Mouse (Mus musculus) gastrocnemius, postnatal 14 days (tissue): ENCODE data around the gene Gfra4. TPM values are rescaled to one million over a fixed set of nuclear protein-coding genes. Genes with fewer than 3 reads are reported as not detected.
"Not testable (repeated sequence)": the region's sequence is repeated elsewhere in the genome, so short reads cannot be mapped to it uniquely, and the experiment has no call there.

ENCODE experiments used
- DNase-seq: peaks from one replicate; pipeline ENCODE4 v3.0.0; 2021; ENCODE audit warnings: mixed read lengths
- intact Hi-C: fragments of 180-260 bp; cut with DNase I; formaldehyde crosslinking; loops from one replicate; pipeline ENCODE4 v1.15.1; 2025; ENCODE audit warnings: low total_unique reads
- total RNA-seq, 2 experiments: library from RNA; stranded (reverse); gene quantifications; 2 replicates each; pipeline ENCODE4 v1.2.3; 2021

Gene Gfra4
- total RNA-seq, 2 experiments from 2014 or later: 3.8 to 5.1 TPM

DNA sequence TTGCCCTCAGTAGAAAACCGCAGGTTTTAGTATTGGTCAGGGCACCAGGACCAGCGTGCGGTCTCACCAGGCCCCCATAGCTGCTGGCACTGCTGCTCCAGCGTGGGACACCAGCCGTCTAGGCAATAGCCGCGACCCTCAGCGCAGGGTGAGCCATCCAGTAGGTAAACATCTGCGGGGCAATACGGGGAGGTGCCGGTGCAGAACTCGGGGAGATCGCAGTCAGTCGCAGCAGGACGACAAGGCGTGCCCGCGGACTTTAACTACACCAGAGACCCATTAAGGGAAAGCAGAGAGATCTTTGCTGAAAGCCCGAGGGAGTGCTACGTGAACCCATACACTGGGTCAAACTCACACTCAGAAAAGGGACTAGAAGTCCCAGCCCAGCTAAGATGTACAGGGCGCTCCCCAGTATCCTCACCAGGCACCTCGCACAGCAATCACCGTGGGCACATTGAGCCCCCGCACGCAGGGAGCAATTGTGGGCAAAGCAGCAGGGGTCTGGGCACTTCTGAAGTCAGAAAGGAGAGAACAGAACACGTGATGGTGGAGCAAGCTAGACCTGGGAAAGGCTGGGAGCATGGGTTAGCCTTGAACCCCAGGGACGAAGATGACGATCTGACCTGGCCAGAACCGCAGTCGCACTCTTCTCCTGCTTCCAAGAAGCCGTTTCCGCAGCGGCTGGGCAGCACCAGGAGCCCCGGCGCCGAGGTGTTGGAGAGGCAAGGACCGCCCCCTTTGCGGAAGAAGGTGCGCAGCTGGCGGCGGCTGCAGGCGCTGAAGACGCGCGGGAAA lies 11.2 kb upstream of the Gfra4 start:
- intact Hi-C loops: no loop called here
- DNase-seq: no peak

DNA sequence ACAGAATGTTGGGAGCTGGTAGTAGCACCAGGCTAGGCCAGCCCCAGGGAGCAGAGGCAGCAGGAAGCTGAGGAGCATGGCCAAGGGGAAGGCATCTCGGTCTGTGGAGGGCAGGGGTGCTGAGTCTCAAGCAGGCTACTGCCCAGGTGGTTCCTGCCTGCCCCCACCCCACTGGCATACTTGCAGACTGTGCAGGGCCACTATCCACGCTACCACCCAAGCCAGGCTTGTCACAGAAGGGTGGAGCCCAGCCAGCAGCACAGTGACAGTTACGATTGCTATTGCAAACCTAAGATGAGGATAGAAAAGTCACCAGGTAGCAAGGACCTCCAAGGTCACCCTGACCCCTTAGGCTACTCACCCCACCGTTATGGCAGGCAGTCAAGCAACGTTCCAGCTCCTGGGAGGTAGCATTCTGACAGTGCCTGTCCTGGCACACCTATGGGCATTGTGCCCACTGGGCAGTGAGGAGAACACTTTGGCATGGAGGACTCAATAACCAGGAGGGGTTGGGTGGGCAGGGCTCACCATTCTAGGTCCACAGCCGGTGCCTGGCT lies 10.1 kb upstream of the Gfra4 start:
- intact Hi-C loops: no loop called here
- DNase-seq: no peak

DNA sequence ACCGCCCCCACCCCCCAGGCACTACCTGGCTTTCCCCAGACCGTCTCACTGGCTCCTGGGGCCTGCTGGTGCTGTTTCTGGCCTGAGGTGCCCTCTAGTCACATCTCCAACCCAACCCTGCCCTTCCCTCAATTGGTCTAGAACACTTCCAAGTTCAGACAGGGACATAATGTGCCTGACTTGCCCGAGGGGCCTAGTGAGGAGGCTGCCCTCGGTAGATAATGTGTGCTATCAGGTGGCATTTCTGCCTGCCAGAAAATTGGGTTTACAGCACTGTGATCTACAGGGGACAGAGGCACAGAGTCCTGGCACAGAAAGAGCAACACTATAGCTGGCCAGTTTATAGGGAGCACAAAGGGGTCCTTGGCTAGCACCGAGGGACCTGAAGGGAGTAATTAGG lies 9.2 kb upstream of the Gfra4 start:
- intact Hi-C loops: no loop called here
- DNase-seq: no peak

DNA sequence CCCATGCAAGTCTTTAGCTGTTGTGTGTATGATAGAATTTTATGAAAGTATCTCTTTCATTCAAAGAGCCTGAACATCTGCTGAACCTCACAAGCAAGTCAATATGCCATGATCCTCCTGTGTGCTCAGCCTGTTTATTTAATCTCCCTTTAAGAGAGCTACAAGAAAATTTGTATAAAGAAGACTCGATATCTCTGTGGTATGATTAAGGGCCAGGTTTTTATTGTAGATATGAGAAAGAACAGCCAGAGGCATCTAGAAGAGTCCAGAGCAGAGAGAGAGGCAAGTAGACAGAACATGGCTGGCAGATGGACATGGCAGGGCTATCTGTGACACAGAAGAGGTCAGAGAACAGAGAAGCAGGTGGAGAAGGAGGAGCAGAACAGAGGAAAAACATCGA lies 3.1 kb upstream of the Gfra4 start:
- intact Hi-C loops: no loop called here
- DNase-seq: no peak

DNA sequence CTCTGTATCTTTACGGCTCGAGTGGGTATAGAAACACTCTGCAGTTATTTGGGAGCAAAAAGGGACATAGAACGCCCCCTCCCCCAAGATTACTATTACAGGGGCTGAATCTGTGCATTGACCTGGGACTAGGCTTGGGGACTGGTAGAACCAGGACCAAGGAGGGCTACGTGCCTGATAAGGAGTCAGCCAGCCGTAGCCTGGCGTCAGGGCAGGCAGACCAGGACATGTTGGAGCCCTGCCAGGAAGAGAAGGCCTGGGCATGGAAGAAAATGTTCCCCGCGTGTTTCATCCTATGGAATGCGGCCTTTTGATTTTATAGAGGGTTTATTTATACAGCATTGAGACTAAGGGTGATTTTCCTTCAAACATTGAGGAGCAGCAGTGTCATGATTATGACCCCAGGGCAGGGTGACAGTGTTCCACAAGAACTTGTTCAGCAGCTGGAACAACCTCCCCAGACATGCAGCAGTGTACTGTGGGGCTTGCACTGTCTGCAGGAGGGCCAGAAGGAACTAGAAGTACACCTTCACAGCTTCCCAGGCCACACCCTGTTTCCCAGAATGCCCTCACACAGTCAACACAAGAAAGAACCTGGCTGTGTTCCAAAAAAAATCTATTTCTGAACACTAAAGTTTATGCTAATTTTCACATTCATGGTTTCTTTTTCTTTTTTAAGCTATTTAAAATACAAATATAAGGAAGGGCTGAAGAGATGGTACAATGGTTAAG lies 2.3 kb upstream of the Gfra4 start:
- intact Hi-C loops: no loop called here
- DNase-seq: no peak

DNA sequence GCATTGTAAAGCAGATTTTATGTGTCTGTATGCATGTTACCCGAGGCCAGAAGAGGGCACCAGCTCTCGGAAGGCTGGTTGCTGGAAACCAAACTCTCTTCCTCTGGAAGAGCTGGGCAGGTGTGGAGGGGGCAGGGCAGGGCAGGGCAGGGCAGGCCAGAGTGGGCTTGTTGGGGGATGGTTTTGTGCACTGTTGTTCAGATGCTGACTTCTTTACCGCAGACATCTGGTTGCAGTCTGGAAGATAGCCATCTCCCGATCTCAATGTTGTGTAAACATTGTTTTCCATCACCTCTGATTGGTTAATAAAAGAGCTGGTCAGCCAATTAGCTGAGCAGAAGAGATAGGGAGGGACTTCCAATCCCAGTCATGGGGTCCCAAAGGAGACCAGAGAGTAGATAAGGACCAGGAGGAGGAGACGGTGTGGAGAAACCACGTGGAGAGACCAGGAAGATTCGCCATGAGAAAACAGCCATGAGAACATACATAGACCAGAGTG lies 1.5 kb upstream of the Gfra4 start:
- DNase-seq: no peak
- intact Hi-C loops: no loop called here

DNA sequence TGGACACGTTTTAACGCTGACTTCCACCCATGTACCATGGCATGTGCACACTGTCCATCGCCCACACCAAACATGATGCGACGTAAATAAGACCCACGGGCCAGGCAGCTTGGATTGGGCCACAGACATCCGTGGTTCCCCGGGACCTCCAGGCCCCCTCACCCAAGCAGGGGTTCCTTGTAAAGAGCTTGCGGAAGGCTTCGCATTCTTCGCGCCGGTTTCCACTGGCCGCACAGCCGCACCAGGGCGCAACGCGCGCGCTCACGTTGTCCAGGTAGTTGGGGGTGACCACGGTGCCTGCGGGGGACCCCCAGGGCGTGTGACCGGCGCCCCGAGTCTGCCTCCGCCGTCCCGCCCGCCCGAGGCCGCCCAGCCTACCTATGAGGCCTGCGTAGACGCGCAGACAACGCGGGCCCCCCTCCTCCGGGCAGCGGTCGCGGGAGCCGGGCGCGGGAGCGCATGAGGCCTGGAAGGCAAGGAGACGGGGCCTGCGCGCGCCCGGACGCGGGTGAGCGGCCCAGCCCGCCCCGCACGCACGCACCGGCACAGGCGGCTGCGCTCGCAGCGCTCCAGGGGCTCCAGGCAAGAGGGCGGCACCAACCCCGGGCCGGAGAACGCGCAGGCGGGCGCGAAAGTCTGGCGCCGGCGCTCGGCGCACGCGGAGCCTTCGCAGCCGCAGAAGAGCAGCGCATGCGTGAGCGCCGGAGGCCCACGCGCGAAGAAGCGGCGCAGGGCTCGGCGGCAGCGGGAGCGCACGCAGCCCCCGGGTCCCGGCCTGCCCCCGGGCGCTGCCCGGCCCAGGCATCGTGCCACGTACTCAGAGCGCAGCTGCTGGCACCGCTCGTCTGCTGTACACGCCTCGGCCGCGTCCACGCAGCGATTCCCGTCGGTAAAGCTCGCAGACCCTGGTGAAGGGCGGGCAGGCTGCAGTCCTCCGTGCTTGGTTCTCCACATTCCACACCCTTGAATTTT lies 1.7 kb downstream of the Gfra4 start:
- intact Hi-C loops: no loop called here
- no peak for DNase-seq

DNA sequence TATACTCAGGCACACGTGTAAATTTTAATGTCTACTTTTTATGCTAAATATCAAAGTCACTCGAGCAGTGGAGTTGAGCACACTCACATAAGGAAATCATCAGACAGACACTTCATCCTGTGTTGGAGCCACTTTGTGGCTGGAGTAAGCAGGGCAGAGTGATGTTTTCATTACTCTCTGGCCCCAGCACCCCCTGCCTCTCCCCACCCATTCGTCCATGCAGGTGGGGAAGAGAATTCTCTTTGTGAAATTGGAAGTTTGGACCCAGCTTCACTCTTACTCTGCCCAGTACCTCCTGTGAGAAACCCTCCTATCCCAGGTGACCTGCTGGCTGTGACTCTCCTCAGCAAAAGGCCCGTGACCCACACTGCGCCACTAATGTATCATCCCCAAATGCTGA lies 4.2 kb downstream of the Gfra4 start:
- no peak for DNase-seq
- intact Hi-C loops: no loop called here

DNA sequence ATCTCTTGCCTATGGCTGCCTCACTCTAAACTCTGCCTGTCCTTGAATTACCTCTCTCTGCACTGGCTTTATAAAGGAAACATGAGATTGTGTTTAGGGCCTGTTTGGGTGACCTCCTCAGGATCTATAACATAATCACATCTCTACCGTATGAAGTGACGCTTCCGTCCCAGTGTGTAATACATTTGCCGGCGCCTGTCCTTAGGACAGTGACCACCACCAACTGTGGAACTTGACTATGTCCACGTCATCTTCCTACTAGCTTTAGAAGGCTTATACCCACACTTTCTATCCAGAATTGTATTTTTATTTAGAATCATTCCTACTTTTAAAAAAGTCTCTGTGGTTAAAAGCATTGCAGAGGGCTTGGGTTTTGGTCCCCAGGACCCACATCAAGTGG lies 4.7 kb downstream of the Gfra4 start:
- no peak for DNase-seq
- intact Hi-C loops: no loop called here

DNA sequence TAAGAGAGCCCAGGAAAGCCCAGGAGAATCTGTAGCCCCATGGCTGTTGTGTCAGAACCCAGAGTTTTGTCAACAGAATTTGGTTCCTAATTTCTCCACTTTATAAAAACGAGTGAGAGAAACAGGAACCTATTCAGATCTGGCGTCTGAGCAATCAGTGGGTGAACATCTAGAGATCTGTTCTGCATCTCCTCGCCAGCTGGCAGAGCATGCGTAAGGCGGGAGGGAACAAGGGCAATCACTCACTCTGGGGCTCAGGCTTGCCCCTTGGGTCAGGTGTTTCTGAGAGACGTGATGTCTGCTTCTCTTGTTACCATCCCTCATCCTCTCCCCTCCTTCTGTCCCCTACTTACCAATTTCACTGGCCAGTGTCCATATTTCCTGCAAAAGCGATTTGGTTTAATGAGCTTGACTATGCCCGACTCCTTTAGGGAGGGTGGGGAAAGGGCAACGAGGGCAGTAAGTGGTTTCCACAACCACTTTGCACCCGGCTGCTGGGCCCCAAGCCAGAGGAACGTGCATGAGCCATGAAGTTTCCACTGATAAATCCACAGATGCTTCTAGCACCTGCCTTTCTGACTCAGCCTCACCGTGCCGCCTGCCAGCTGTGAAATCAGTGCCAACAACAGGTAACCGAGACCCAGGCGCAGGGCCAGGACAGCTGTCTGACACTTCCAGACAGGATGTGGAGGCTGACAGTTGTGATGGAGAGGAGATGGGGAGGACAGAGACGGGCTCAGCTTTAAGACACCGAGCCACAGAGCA lies 5.5 kb downstream of the Gfra4 start:
- DNase-seq: peak; percentile 72
- intact Hi-C loops: no loop called here

DNA sequence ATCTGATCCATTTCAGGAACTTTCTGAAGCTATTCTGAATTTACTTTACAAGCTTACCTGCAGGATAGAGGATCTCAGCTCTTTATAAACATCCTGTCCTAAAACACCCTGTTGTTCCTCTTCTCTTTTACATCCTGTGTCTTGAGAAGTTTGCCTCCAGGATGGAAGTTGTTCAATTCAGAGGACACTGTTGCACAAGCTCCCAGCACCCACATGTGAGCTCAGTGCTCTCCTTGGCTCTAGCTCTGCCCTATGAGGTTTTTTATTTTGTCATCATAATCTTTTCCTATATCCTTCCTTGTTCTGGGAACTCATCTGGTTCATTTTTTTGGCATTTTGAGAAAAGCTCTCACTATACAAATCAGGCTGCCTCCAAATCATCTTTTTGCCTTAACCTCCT lies 6.1 kb downstream of the Gfra4 start:
- intact Hi-C loops: no loop called here
- no peak for DNase-seq

DNA sequence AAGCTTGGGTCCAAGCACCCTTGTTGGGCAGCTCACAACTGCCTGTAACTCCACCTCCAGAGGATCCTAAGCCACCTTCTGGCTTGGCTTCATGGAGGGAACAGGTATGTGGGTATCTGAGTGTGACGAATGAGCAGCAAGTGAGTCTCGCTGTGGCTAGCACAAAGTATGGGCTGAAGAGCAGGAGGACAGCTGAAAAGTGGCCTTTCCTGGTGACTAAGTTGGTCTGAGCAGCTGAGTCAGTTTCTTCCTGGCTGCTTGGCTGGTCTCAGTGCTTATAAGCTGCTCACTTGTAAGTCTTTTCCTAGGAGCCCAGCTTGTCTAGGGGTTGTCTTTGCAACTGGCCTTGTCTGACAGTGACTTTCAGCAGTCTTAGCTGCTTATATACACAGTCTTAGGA lies 6.5 kb downstream of the Gfra4 start:
- no peak for DNase-seq
- intact Hi-C loops: no loop called here

DNA sequence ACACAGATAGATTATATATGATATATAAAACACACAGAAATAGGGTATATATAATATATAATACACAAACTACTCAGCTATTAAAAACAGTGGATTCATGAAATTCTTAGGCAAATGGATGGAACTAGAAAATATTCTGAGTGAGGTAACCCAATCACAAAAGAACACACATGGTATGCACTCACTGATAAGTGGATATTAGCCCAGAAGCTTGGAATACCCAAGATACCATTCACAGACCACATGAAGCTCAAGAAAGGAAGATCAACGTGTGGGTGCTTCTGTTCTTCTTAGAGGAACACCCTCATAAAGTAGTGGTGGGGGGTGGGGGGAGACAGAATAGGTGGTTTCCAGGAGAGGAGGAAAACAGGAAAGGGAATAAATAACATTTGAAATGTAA lies 11.5 kb downstream of the Gfra4 start:
- intact Hi-C loops, DNase-seq: not testable (repeated sequence)

DNA sequence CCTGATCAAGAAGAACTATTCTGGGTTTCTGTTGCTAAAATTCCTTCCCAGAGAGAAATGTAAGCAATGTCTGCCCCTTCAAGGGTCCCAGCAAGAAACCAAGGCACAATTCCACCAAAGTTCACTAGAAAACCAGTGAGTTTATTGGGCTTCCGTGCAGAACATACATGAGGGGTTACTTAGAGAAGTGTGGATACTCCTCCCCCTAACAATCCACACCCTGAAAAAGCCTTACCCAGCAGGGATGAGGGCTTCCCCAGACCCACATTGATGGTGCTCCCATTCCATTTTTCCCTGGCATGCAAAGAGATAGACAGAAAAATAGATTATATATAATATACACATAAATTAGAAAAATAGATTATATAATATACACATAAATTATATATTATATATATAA lies 11.9 kb downstream of the Gfra4 start:
- no peak for DNase-seq
- intact Hi-C loops: no loop called here

DNA sequence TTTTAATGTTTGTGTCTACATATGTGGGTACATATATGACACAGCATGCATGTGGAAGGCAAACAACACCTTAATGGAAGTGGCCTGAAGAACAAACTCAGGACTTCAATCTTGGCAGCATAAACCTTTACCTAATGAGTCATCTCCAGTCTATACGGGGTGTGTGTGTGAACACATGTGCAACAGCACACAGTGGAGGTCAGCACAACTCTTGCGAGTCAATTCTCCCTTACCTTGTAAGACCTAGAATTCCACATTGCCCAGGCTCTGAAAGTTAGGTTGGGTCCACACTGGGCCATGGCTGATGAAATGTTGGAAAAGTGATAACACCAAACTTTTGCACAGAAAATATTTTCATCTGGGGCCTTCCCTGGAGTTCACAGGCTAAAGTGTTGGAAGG lies 12.3 kb downstream of the Gfra4 start:
- intact Hi-C loops: no loop called here
- DNase-seq: no peak

DNA sequence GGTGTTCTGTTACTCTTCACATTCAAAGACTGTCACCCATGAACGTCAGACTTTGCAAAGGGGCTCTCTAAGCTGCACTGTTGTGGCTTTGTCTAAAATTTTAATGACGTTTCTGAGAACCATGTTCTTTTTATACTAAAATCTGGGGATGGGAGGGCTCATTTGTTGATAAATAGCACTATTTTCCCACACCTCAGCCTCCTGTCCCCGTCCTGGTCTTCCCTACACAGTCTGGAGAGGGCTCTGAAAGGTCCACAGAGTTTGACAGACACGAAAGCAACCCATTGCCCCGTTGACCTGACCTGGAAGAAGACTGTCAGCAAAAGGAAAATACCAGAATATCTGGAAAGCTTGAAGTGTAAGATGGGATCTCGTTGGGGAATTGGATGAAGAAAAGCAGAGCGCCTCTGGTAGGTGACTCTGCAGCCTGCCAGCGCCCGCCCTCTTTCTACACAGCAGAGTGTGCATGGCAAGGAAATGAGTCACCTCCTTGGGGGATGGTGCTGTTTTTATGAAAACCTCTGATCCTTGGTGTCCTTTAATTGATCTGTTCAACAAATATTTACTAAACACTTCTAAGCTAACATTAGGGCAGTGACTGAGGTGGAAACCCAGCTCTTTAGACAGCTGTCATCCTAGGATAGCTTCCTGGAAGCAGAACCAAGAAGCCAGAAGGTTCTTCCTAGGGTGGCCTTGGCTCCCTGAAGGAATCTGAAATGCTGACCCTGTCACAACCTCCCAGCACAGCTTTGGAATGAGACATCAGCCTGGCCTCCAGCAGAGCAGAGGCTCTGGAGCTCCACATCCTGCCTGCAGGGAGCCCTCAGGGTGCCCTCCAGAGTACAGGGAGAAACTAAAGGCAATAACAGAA lies 13.6 kb downstream of the Gfra4 start:
- no peak for DNase-seq
- intact Hi-C loops: no loop called here

DNA sequence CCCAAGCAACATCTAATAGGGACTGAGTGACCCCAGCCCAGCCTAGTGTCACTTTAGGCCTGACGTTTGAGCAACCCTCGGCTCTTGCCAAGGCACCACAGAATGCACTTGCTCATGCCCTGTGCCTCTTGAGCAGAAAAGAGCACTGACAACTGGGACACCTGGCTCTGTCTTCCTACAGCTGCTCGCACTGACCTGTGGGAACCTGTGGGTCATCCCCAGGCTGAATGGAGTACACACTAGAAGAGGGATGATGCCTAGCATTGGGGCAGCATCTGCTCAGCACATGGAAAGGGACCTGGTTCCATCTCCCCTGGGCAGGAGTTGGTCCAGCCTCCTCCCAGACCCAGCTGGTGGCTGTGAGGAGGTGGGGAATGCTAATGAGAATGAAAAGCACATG lies 15.9 kb downstream of the Gfra4 start:
- intact Hi-C loops: no loop called here
- no peak for DNase-seq

DNA sequence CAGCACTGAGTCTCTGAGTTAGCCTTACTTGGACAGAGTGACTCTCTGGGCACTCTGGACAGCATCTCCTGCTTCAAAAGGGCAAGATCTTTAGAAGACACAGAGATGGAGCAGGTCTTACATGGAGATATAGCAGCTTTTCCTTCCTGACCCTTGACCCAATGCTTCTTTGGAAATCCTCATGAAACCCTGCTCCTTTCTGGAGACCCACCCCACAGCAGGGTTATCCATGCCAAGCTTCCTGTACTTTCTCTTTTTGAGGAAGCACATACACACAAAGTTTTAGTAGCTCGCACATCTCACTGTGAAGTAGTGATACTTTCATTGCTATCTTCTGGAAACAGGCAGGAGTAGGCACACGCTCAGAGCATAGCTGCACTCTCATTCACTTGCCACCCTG lies 17.7 kb downstream of the Gfra4 start:
- intact Hi-C loops: no loop called here
- no peak for DNase-seq
